Mouse (Mus musculus) liver, adult 2 months (tissue): ENCODE data around the gene Adamts18.

Source experiments
- CTCF ChIP-seq: fragments of 200-500 bp; IDR thresholded peaks from 2 replicates; pipeline ENCODE4 v1.5.1; 2011; ENCODE audit warnings: low read depth, low read length, control low read depth
- POLR2A ChIP-seq: fragments of 200-500 bp; IDR thresholded peaks from 2 replicates; pipeline ENCODE4 v1.6.1; 2011; ENCODE audit warnings: low read length, control low read depth; ENCODE audit not compliant: insufficient read depth; ENCODE audit errors: extremely low read depth

GRCm38 (mm10) chr8:113665951-113666350 lies 182.6 kb downstream of the Adamts18 start:
- TF ChIP-seq CTCF (no peak), POLR2A (no peak)
